Mouse (Mus musculus): ENCODE measurements around the gene Pde1c.

GRCm38 (mm10) chr6:56534653-56535052, 34.2 kb downstream of the Pde1c start:
- no peak for TF ChIP-seq POLR2A (IDR thresholded peaks at IDR 0.05; ENCODE audit: extremely low read depth, insufficient read depth, low read length)
- TF ChIP-seq CTCF (IDR thresholded peaks at IDR 0.05; ENCODE audit: low read depth, low read length) = no peak
